Mouse (Mus musculus) ES-Bruce4 (cell line): ENCODE measurements around the gene Gpr37l1. TPM values are rescaled to one million over a fixed set of nuclear protein-coding genes. Genes with fewer than 3 reads are reported as not detected.

Source experiments
- H3K27ac ChIP-seq: 2 replicates; pipeline ENCODE4 v1.5.1; 2012; ENCODE audit warnings: low read length, inconsistent platforms; ENCODE audit not compliant: insufficient read depth
- H3K27me3 ChIP-seq: 2 replicates; pipeline ENCODE4 v1.6.1; 2012; ENCODE audit warnings: mild to moderate bottlenecking, low read length, inconsistent platforms; ENCODE audit not compliant: control insufficient read depth, poor library complexity, insufficient read depth, severe bottlenecking
- H3K36me3 ChIP-seq: 2 replicates; pipeline ENCODE4 v1.6.1; 2012; ENCODE audit warnings: inconsistent platforms, mild to moderate bottlenecking, low read length, moderate library complexity; ENCODE audit not compliant: control insufficient read depth, poor library complexity, insufficient read depth, severe bottlenecking
- H3K4me1 ChIP-seq: one replicate; pipeline ENCODE4 v1.8.1; 2011; ENCODE audit warnings: low read length; ENCODE audit not compliant: control insufficient read depth, insufficient read depth
- H3K4me3 ChIP-seq: 2 replicates; pipeline ENCODE4 v1.5.1; 2011; ENCODE audit warnings: low read depth, mild to moderate bottlenecking, low read length
- H3K9ac ChIP-seq: 2 replicates; pipeline ENCODE4 v1.6.1; 2012; ENCODE audit warnings: low read depth, mild to moderate bottlenecking, inconsistent platforms; ENCODE audit not compliant: poor library complexity, severe bottlenecking
- H3K9me3 ChIP-seq: replicated peaks from 2 replicates; pipeline ENCODE4 v1.6.1; 2012; ENCODE audit warnings: mild to moderate bottlenecking, low read length, inconsistent platforms; ENCODE audit not compliant: control insufficient read depth, poor library complexity, insufficient read depth, severe bottlenecking
- CTCF ChIP-seq: IDR thresholded peaks from one replicate; pipeline ENCODE4 v1.8.1; 2011; ENCODE audit warnings: low read depth, low read length
- EP300 ChIP-seq: IDR thresholded peaks from 2 replicates; pipeline ENCODE4 v1.6.1; 2011; ENCODE audit warnings: low read depth, low read length; ENCODE audit not compliant: insufficient read depth
- POLR2A ChIP-seq: IDR thresholded peaks from one replicate; pipeline ENCODE4 v1.8.1; 2011; ENCODE audit warnings: low read length; ENCODE audit not compliant: insufficient read depth
- polyA plus RNA-seq: library from polyadenylated mRNA; stranded (reverse); fragments of >200 nt; gene quantifications from 2 replicates; pipeline ENCODE4 v1.2.4, GENCODE M21; 2011; ENCODE audit warnings: low read depth; ENCODE audit not compliant: missing spikeins, insufficient read depth, insufficient read length

Gene Gpr37l1
- polyA plus RNA-seq: not detected in 2 replicates

GRCm38 (mm10) chr1:135167435-135167834 lies at the start of gene Gpr37l1:
Gpr37l1 (minus strand) TSS chr1:135167681.
- Histone ChIP-seq H3K36me3 (no peaks in the 10 kb centered on the region), H3K9me3 (no peaks in the 10 kb centered on the region), H3K4me1 (no peaks in the 10 kb centered on the region), H3K9ac (no peak within 1 kb of the TSS), H3K27ac (no peak within 1 kb of the TSS), H3K27me3 (no peaks in the 10 kb centered on the region), H3K4me3 (peak within 1 kb of the TSS; percentile 5; the same call in 1 of the 2 replicates)
- TF ChIP-seq POLR2A (no peak), CTCF (peak; percentile 19)

- Histone ChIP-seq H3K4me3 (no peak overlapping the region), H3K27me3 (no peaks in the 10 kb centered on the region), H3K9ac (no peak overlapping the region), H3K4me1 (peaks cover 2% of the 10 kb centered on the region), H3K9me3 (no peaks in the 10 kb centered on the region), H3K36me3 (no peaks in the 10 kb centered on the region), H3K27ac (no peak overlapping the region)
- TF ChIP-seq EP300: no peak
- no peak for TF ChIP-seq POLR2A
- no peak for TF ChIP-seq CTCF
These were observed 46.5 kb upstream of the Gpr37l1 start for GRCm38 (mm10) chr1:135213772-135214640.

- Histone ChIP-seq H3K36me3 (no peaks in the 10 kb centered on the region), H3K27ac (no peak overlapping the region), H3K9me3 (no peaks in the 10 kb centered on the region), H3K4me1 (peaks cover 2% of the 10 kb centered on the region), H3K4me3 (no peak overlapping the region), H3K9ac (no peak overlapping the region), H3K27me3 (no peaks in the 10 kb centered on the region)
- no peak for TF ChIP-seq CTCF
- TF ChIP-seq POLR2A: no peak
- TF ChIP-seq EP300: no peak
These were observed 42.9 kb upstream of the Gpr37l1 start for GRCm38 (mm10) chr1:135210421-135210820.

- no peaks in the 10 kb centered on the region for H3K36me3 ChIP-seq
- no peak overlapping the region for H3K4me3 ChIP-seq
- TF ChIP-seq EP300 (no peak), CTCF (no peak), POLR2A (no peak)
- H3K9me3 ChIP-seq: no peaks in the 10 kb centered on the region
- H3K9ac ChIP-seq: no peak overlapping the region
- H3K27me3 ChIP-seq: no peaks in the 10 kb centered on the region
- peaks cover 9% of the 10 kb centered on the region for H3K4me1 ChIP-seq
- H3K27ac ChIP-seq: no peak overlapping the region
These were observed 41.2 kb upstream of the Gpr37l1 start for GRCm38 (mm10) chr1:135208716-135209115.

- Histone ChIP-seq H3K4me3 (no peak overlapping the region), H3K27ac (no peak overlapping the region), H3K4me1 (peaks cover 9% of the 10 kb centered on the region), H3K9ac (no peak overlapping the region), H3K36me3 (no peaks in the 10 kb centered on the region), H3K9me3 (no peaks in the 10 kb centered on the region), H3K27me3 (no peaks in the 10 kb centered on the region)
- TF ChIP-seq EP300 (no peak), POLR2A (no peak), CTCF (no peak)
These were observed 39.3 kb upstream of the Gpr37l1 start for GRCm38 (mm10) chr1:135206586-135207339.
